Mouse (Mus musculus) G1E (cell line): ENCODE data around the gene Pigw.

Source experiments
- CTCF ChIP-seq: IDR thresholded peaks from 2 replicates; pipeline ENCODE4 v1.5.1; 2012; ENCODE audit warnings: low read depth, low read length, inconsistent platforms, mixed read lengths
- TAL1 ChIP-seq: conservative IDR thresholded peaks from 2 replicates; pipeline ENCODE4 v1.6.1; 2012; ENCODE audit warnings: low read depth, low read length, inconsistent platforms, mixed read lengths

GRCm38 (mm10) chr11:84827901-84828503 is 52.1 kb downstream of the Pigw start:
- TF ChIP-seq CTCF (no peak), TAL1 (no peak)
